Mouse (Mus musculus) stomach, postnatal 0 days (tissue): ENCODE measurements at regions not wholly inside any gene's neighbourhood (a gene's known extent, or its start where the extent isn't known, plus 50 kb on each side); places are given as distances from the start of the nearest gene placed in this dataset.

ENCODE experiments used
- CTCF ChIP-seq: IDR thresholded peaks from 2 replicates; pipeline ENCODE4 v1.5.1; 2016; ENCODE audit warnings: antibody characterized with exemption, low read depth, mild to moderate bottlenecking, moderate library complexity
- EP300 ChIP-seq: optimal IDR thresholded peaks from 2 replicates; pipeline ENCODE3; 2016; ENCODE audit warnings: antibody characterized with exemption

GRCm38 (mm10) chr3:41234191-41234590 is 151.3 kb upstream of the Pgrmc2 start:
- TF ChIP-seq EP300: no peak
- TF ChIP-seq CTCF: no peak
